Mouse (Mus musculus) urinary bladder, postnatal 36 days (tissue): ENCODE measurements around the gene Dab1.

ENCODE experiments used
- DNase-seq, 2 experiments: peaks; one replicate each; pipeline ENCODE4 v3.0.0; 2022; ENCODE audit warnings: low spot score in 2 of 2, mixed read lengths in 1 of 2

Gene Dab1

GRCm38 (mm10) chr4:104509230-104509985, 890.2 kb downstream of the Dab1 start:
- DNase-seq, result no peak

DNA sequence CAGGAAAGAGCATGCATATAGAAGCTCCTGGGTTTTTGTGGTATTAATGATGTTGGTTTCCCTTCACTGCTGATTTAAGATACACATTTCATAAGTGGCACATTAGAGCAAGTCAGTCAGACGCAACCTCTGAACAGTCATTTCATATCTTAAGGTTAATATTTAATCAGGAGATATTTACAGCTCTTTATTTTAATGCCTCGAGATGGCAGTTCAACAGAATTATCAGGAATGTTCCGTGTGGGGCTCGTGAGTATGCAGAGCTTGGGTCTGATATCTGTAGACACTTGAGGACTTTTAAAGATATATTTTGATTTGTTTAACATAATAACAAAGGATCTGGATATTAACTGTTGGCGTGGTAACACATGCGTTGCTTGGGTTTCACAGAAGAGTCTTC, 892.7 kb downstream of the Dab1 start:
- DNase-seq, result no peak

DNA sequence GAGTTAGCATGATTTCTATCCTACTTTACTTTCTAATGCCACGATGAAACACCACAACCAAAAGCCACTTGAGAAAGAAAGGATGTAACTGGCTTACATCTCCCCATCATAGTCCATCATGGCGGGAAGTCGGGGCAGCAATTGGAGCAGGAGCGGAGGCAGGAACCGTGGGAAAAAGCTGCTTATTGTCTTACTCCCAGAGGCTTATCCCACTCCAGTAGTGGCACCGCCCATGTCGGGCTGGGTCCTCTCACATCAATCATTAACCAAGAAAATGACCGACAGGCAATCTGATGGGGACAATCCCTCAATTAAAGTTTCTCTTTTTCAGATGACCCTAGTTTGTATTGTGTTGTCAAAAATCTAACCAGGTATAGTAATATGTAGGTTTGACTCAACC, 893.4 kb downstream of the Dab1 start:
- no peak for DNase-seq

DNA sequence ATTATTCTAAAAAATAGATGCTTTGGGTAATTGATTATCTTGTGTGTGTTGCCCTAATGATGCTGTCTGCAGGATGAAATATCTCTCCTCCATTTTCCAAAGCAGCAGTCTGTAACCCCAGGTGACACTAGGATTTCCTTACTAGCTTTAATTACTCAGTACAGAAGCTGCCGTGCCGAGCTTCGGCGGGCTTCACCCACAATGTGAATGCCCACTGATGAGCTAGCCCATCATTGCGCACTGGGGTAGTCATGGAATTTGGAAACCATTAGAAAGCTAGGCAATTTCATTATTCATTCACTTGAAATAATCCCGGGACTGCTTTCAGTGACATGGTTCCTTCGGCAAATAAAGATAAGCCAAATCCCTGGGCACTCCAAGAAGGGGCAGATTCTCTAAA, 894.5 kb downstream of the Dab1 start:
- no peak for DNase-seq

GRCm38 (mm10) chr4:104514568-104515000, 895.4 kb downstream of the Dab1 start:
- DNase-seq, result peak in 1 of 2 experiments; percentile 5

- no peak for DNase-seq
These were observed 896.5 kb downstream of the Dab1 start for GRCm38 (mm10) chr4:104515681-104516080.

DNA sequence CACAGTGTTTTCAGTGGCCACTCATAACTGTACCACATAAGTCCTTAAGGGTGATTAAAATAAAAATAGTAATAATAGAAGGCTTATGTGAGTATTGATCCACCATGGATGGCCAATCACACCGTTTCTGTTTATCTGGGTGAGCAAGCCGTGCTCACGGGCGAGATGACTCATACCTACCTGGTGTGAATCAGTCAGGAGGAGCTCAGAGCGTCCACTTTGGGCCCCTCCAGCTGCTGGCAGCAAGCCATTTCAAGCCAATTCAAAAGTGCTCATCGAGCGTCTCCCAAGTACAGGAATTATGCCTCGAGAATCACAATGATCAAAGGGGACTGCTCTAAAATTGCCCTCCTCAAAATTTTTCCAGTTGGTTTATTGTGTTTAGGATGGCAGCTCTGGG, 903.2 kb downstream of the Dab1 start:
- no peak for DNase-seq

- no peak for DNase-seq
These were observed 904.6 kb downstream of the Dab1 start for GRCm38 (mm10) chr4:104523776-104524175.

DNA sequence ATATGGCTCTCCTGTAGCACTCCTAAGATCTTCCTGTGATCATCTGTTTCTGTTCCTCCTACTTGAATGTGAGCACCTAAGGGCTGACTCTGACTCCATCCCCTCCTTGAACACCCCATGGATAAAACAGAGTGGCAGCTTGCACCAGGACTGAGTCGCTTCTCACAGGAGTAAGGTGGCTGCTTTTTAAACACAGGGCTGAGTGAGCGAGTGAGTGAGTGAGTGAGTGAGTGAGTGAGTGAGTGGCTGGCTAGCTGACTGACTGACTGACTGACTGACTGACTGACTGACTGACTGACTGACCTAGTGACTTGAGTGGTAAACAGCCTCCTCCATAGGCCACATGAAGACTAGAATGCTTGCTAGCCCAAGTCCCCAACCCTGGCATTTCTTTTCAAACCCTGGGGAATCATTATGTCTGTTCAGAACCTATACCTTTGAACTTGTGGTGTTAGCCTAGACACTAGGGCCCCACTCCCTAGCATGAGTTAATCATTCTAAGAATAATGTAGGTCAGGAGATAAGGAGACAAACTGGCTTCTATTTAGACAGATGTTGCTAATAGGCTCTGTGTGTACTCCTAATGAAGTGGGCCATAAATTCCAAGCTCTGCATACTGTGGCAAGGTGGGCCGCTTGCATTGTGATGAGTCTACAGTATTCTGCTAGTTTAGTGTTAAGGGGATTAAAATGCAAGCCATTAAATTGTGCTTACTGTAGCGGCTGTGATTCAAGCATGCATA, 910.9 kb downstream of the Dab1 start:
- no peak for DNase-seq

- DNase-seq, result no peak
These were observed 913.7 kb downstream of the Dab1 start for GRCm38 (mm10) chr4:104532846-104533245.

DNA sequence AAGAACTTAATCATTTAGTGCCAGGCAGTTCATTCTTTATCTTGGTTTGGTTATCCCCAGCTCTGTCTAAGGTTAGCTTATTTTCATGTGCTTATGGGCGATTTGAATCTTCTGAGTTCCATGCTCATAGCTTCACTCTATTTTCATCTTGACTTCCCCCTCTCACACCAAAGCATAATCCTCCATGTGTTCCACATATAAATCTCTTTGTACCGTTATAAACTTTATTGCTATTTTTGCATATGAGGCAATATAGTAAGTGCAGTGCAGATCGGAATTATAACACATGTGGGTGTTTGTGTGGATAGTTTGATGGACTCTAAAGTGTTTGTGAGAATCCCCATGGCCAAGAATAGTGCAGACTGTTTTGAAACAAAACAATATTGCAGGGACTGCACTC, 919.3 kb downstream of the Dab1 start:
- DNase-seq, result no peak

DNA sequence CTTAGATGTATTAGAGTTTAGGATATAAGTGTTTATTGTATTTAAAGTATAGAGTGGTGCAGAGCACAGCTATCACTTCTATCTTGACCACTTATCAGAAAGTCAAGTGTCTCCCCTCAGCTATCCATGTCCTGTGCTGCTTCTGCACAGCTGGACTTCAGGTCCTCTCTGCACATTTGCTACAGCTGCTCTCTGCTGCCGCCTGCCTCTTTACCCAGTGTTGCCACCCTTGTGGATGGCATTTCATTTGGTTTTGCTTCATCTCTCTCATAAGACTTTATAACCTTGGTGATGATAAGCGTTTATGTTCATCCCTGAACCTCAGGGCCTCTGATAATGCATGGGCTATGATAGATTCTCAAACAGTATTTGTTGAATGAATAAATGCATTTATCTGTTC, 919.9 kb downstream of the Dab1 start:
- DNase-seq, result no peak

DNA sequence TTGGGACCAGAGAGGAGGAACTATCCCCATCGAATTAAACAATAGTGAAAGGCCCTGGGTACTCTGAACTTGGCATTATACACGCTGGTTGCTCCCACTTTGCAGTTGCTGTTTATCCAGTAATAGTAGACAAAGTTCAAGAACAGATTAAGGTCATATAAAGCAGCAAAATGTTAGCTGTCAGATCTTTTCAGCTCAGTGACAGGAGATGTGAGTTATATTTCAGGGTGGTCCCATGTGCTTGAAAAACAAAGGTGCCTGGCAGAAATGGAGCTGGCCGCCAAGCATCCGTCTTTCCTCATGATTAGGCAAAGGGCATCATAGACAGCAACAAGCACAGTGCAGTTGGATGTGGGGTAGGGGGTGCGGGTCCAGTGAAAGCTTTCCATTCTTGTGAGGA, 927.9 kb downstream of the Dab1 start:
- no peak for DNase-seq

DNA sequence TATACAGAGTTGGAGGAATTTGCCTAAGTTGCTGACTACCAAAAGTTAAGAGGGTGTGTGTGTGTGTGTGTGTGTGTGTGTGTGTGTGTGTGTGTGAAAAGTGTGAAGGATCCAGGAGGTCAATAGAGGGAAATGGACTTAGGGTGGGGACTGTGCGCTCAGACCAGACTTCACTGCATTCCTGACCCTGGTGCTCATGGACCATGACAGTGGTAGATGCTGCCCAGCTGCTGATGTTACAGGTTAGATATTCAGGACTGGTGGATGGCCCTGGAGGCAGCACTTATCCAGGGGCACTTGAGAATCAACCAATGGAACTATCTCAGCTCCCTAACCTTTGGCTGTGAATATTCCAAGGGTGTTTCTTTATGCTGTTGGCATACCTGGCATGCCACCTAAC, 929.1 kb downstream of the Dab1 start:
- DNase-seq, result no peak

- no peak for DNase-seq
These were observed 931.5 kb downstream of the Dab1 start for GRCm38 (mm10) chr4:104550581-104551205.

GRCm38 (mm10) chr4:104551390-104552070, 932.4 kb downstream of the Dab1 start:
- no peak for DNase-seq

DNA sequence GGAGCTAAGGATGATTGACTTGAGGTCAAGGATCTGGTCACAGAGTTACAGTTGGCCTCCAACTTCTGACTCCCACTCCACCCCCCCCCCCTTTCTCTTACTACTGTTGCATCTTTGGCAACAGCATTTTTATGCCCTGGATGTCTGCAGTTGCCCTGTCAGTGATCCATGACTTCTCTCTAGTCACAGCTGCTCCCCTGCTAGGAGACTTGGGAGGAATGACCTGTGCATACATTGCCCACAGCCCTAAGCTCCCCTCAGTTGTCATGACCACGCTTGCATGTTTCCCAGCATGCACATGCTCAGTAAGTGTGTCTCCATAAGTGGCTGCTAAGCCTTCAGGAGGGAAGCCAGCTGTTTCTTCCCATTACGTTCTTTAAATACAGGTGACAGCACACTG, 936.2 kb downstream of the Dab1 start:
- no peak for DNase-seq

GRCm38 (mm10) chr4:104563512-104563911, 944.4 kb downstream of the Dab1 start:
- DNase-seq, result no peak

GRCm38 (mm10) chr4:104570523-104570922, 951.4 kb downstream of the Dab1 start:
- DNase-seq, result no peak

DNA sequence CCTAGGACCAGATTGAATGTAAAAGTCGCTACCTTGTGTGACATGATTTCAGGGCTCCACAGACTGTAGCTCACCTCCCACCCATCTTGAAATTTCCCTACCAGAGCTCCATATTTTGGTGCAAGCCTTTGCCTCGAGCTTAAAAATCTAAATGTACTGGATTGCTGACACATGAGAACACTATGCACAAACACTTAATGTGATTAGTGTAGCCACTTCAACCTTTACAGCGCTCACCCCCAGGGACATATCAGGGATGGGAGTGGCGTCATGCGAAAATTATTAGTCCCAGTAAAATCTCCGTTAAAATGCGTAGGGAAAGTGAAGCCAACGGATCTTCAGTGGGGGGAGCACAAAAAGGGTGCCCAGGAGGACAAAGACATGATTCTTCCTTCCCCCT, 953.3 kb downstream of the Dab1 start:
- DNase-seq, result no peak

GRCm38 (mm10) chr4:104573419-104573818, 954.3 kb downstream of the Dab1 start:
- no peak for DNase-seq

- DNase-seq, result no peak
These were observed 959.2 kb downstream of the Dab1 start for GRCm38 (mm10) chr4:104578370-104578769.
